In the genomic region with DNA sequence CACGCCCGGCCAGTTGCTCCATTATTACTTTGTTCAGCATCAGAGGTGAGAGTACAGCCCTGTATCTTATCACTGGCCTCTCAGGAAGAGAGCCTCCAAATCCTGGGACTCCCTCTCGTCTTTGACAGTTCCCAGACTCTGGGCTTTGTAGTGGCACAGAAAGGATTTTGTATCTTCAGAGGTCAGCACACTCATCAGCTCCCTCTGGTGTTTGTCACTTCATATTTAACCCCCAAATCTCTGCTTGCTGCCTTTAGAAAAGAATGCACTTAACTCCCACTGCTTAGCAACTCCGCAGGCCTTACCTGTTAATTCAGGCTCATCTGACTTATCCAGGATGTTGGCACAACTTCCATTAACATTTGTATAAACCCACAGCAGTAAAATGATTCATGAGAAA, we compare ENCODE assay signal across 16 mouse cellular contexts. TPM values are rescaled to one million over a fixed set of nuclear protein-coding genes. Genes with fewer than 3 reads are reported as not detected.
DNase-seq lines count a peak whose midpoint lies in the region; ATAC-seq and TF ChIP-seq lines count a peak whose summit lies in the region.
"Had no signal": no experiment of that assay in that cellular context is flagged by ENCODE, and none has a peak within 500 bp of the region (broad histone marks: within the 10 kb centered on the region; RNA-seq: fewer than 3 reads in every experiment).

No protein-coding gene starts in this region.

- no peak overlapping the region for H3K9ac ChIP-seq in kidney, postnatal 0 days (ENCODE audit: low read depth, low read length)
- no peak overlapping the region for H3K9ac ChIP-seq in kidney, embryonic 14.5 days (ENCODE audit: low read depth, low read length)
- H3K9ac ChIP-seq: liver, embryonic 15.5 days had no signal

- no peaks in the 10 kb centered on the region for H3K27me3 ChIP-seq in kidney, postnatal 0 days (ENCODE audit: insufficient read depth, low read length)
- no peaks in the 10 kb centered on the region for H3K27me3 ChIP-seq in kidney, embryonic 14.5 days (ENCODE audit: control insufficient read depth, insufficient read depth, low read length)
- H3K27me3 ChIP-seq: liver, embryonic 15.5 days; megakaryocyte, embryonic 14.5 days had no signal

- 68% methylated on average over 4 of the region's 4 CpGs for WGBS in kidney, postnatal 0 days
- WGBS in kidney, embryonic 14.5 days: 70% methylated on average over 4 of the region's 4 CpGs

- H3K4me3 ChIP-seq in kidney, postnatal 0 days (replicated peaks; ENCODE audit: low read depth, low read length): no peak overlapping the region
- no peak overlapping the region for H3K4me3 ChIP-seq in kidney, embryonic 14.5 days (ENCODE audit: low read length)
- H3K4me3 ChIP-seq: erythroblast, embryonic 14.5 days; liver, embryonic 15.5 days; megakaryocyte, embryonic 14.5 days had no signal

- no peak overlapping the region for H3K4me2 ChIP-seq in kidney, postnatal 0 days (ENCODE audit: low read length)
- no peak overlapping the region for H3K4me2 ChIP-seq in kidney, embryonic 14.5 days (replicated peaks; ENCODE audit: low read depth, low read length)
- H3K4me2 ChIP-seq: liver, embryonic 15.5 days had no signal

- DNase-seq in embryo, embryonic 10 days (ENCODE audit: low spot score): peak; percentile 43
- DNase-seq in embryo, embryonic 9.5 days (ENCODE audit: extremely low spot score): no peak
- peak; percentile 32 for DNase-seq in kidney, postnatal 0 days (ENCODE audit: low spot score)
- peak; percentile 17 for DNase-seq in CD4-positive helper T cell, adult 2 months (ENCODE audit: low read depth, low spot score)
- peak; percentile 33 for DNase-seq in embryo, embryonic 11 days
- no peak for DNase-seq in cerebellum, adult 9-10 months
- DNase-seq in urinary bladder, postnatal 14 days (ENCODE audit: low spot score): no peak
- DNase-seq: B cell, adult 2 months; cerebellum, adult 8-10 months; gastrocnemius, postnatal 10 days; kidney, postnatal 4 days had no signal

- no peak overlapping the region for H3K27ac ChIP-seq in kidney, postnatal 0 days
- H3K27ac ChIP-seq in kidney, embryonic 14.5 days (ENCODE audit: low read depth, low read length): no peak overlapping the region
- H3K27ac ChIP-seq: liver, embryonic 15.5 days had no signal

- H3K36me3 ChIP-seq in kidney, postnatal 0 days (ENCODE audit: insufficient read depth, low read length): peaks cover 20% of the 10 kb centered on the region
- H3K36me3 ChIP-seq in kidney, embryonic 14.5 days (ENCODE audit: control insufficient read depth, insufficient read depth, low read length): peaks cover 73% of the 10 kb centered on the region

- no peak for ATAC-seq in kidney, postnatal 0 days (replicated peaks; ENCODE audit: low FRiP score, low read depth)
- ATAC-seq in kidney, embryonic 14.5 days (ENCODE audit: low FRiP score, low TSS enrichment): no peak
- ATAC-seq: inflammation-experienced regulatory T-cells, adult 6 months had no signal

- no peaks in the 10 kb centered on the region for H3K4me1 ChIP-seq in kidney, postnatal 0 days (replicated peaks; ENCODE audit: insufficient read depth, low read length)
- no peaks in the 10 kb centered on the region for H3K4me1 ChIP-seq in kidney, embryonic 14.5 days (ENCODE audit: control insufficient read depth, insufficient read depth, low read length)

- peak; percentile 57 for TF ChIP-seq CTCF in kidney, postnatal 0 days (IDR thresholded peaks at IDR 0.05; ENCODE audit: low read depth)

- H3K9me3 ChIP-seq in kidney, postnatal 0 days (replicated peaks; ENCODE audit: low read length): no peaks in the 10 kb centered on the region
- H3K9me3 ChIP-seq in kidney, embryonic 14.5 days (ENCODE audit: control insufficient read depth, low read length): no peaks in the 10 kb centered on the region
- H3K9me3 ChIP-seq: liver, embryonic 15.5 days; megakaryocyte, embryonic 14.5 days had no signal

RNA-seq across cellular contexts. Expression of a gene that starts 14.3 kb away (rescaled TPM):
- polyA plus RNA-seq in kidney, postnatal 0 days (2015; fragmentation: Nextera tagmentation; extraction: Ambion mirVana): 39.0 and 42.3 TPM in 2 replicates
- polyA plus RNA-seq in kidney, embryonic 14.5 days (2014; fragmentation: Nextera tagmentation; extraction: Ambion mirVana): 46.2 and 47.4 TPM in 2 replicates

RNA-seq across cellular contexts. Expression of a gene that starts 49.2 kb away (rescaled TPM):
- 0.33 and 0.45 TPM in 2 replicates for polyA plus RNA-seq in kidney, postnatal 0 days (2015; fragmentation: Nextera tagmentation; extraction: Ambion mirVana)
- 0.41 and 0.43 TPM in 2 replicates for polyA plus RNA-seq in kidney, embryonic 14.5 days (2014; fragmentation: Nextera tagmentation; extraction: Ambion mirVana)
- polyA plus RNA-seq: erythroblast, embryonic 14.5 days had no signal

Comparison
In these comparisons a context has a peak if more than half of its experiments do, and no peak if none do; other contexts are left out.
1. DNase-seq: peak in embryo, embryonic 10 days (single experiment), kidney, postnatal 0 days (single experiment), CD4-positive helper T cell, adult 2 months (single experiment) and embryo, embryonic 11 days (single experiment); none in embryo, embryonic 9.5 days (single experiment), cerebellum, adult 9-10 months (single experiment) and urinary bladder, postnatal 14 days (single experiment).